Mouse (Mus musculus) heart, embryonic 16.5 days (tissue): ENCODE measurements around the gene Gm5244. TPM values are rescaled to one million over a fixed set of nuclear protein-coding genes. Genes with fewer than 3 reads are reported as not detected.

Experiments used
- ATAC-seq: fragments of 200-750 bp; cut with Nextera tagmentation; replicated peaks from 2 replicates; pipeline ENCODE4 v1.8.0; 2017; ENCODE audit warnings: moderate number of reproducible peaks; ENCODE audit not compliant: insufficient read depth, low FRiP score; ENCODE audit errors: extremely low read depth
- H3K27ac ChIP-seq: fragments of 300-500 bp; sonication (generic); 2 replicates; pipeline ENCODE4 v1.5.1; 2014; ENCODE audit warnings: mild to moderate bottlenecking, low read length, control low read depth, moderate library complexity
- H3K27me3 ChIP-seq: fragments of 300-500 bp; sonication (generic); 2 replicates; pipeline ENCODE4 v1.6.1; 2014; ENCODE audit warnings: low read length, mixed read lengths; ENCODE audit not compliant: control insufficient read depth, insufficient read depth
- H3K36me3 ChIP-seq: fragments of 300-500 bp; sonication (generic); 2 replicates; pipeline ENCODE4 v1.6.1; 2014; ENCODE audit not compliant: control insufficient read depth, insufficient read depth
- H3K4me1 ChIP-seq: fragments of 300-500 bp; sonication (generic); 2 replicates; pipeline ENCODE4 v1.6.1; 2014; ENCODE audit warnings: low read length, mixed read lengths; ENCODE audit not compliant: control insufficient read depth, insufficient read depth
- H3K4me2 ChIP-seq: fragments of 300-500 bp; sonication (generic); 2 replicates; pipeline ENCODE4 v1.6.1; 2014; ENCODE audit warnings: low read depth, mild to moderate bottlenecking, control low read depth, low read length
- H3K4me3 ChIP-seq: fragments of 300-500 bp; sonication (generic); 2 replicates; pipeline ENCODE4 v1.5.1; 2014; ENCODE audit warnings: mild to moderate bottlenecking, control low read depth, low read length
- H3K9ac ChIP-seq: fragments of 300-500 bp; sonication (generic); 2 replicates; pipeline ENCODE4 v1.6.1; 2014; ENCODE audit warnings: low read length, control low read depth
- H3K9me3 ChIP-seq: fragments of 300-500 bp; sonication (generic); replicated peaks from 2 replicates; pipeline ENCODE4 v1.6.1; 2016; ENCODE audit warnings: low read length; ENCODE audit not compliant: control insufficient read depth
- WGBS: fragments of 180-500 bp; shearing (Covaris S2); extraction: QIAGEN DNeasy Blood & Tissue Kit; methylation state at CpG from one replicate; pipeline ENCODE4 v1.1.7; 2014; 5-methylcytosine and 5-hydroxymethylcytosine counted together
- polyA plus RNA-seq: library from polyadenylated mRNA; unstranded; fragments of >200 nt; fragmentation: Nextera tagmentation; extraction: Ambion mirVana; gene quantifications from 2 replicates; pipeline ENCODE4 v1.2.1, GENCODE M21; 2015

Gm5244 gene
- not detected in 2 replicates for polyA plus RNA-seq

DNA sequence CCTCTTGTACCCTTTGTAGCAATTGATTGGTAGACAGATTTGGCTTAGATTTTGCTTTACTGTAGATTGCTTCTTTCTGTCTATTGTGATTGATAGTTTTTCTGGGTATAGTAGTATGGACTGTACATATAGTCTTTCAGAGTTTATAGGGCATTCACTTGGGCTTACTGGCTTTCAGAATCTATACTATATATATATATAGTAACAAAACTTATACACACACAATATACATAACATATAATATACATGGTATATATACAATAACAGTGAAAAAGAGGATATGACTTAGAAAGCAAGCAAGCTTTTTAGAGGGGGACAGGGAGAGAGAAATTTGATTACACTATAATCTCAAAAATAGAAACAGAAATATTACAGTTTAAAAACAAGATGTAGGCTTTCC is at the start of gene Gm5244:
Gene Gm5244, plus strand, starts transcription at position 301 of the 400 bp plus-strand sequence.
- no peaks in the 10 kb centered on the region for H3K4me1 ChIP-seq

DNA sequence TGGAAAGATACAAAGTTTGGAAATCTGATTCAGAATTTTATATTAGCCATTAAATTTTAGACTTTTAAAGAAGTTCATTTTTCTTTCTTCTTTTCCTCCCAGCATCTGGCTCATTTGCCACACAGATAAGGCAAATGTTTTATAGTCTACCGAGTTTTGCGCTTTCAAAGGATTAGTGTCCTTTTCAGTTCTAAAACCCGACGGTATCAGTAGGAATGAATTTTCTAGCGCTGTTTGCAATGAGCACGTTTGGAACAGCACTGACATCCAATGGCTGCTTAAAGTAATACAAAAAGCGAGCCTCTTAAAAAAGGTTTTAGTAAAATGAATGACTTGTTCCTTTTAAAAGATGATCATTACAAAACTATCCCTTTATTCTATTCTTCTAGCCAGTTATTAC is 49.4 kb upstream of the Gm5244 start:
- Histone ChIP-seq H3K36me3 (no peaks in the 10 kb centered on the region), H3K9me3 (no peaks in the 10 kb centered on the region), H3K27me3 (no peaks in the 10 kb centered on the region), H3K27ac (peak overlapping the region; percentile 100), H3K9ac (peak overlapping the region; percentile 87), H3K4me2 (peak overlapping the region; percentile 94), H3K4me3 (peak overlapping the region; percentile 98), H3K4me1 (peaks cover 5% of the 10 kb centered on the region)
- WGBS = 2% methylated on average over 7 of the region's 7 CpGs
- no peak for ATAC-seq

More for the DNA sequence above, at the start of gene Gm5244:
- no peak within 1 kb of the TSS for H3K27ac ChIP-seq
- no peaks in the 10 kb centered on the region for H3K9me3 ChIP-seq
- no peak within 1 kb of the TSS for H3K4me2 ChIP-seq
- H3K4me3 ChIP-seq = no peak within 1 kb of the TSS
- no peaks in the 10 kb centered on the region for H3K27me3 ChIP-seq
- H3K36me3 ChIP-seq = no peaks in the 10 kb centered on the region
- H3K9ac ChIP-seq = no peak within 1 kb of the TSS
- no peak for ATAC-seq

DNA sequence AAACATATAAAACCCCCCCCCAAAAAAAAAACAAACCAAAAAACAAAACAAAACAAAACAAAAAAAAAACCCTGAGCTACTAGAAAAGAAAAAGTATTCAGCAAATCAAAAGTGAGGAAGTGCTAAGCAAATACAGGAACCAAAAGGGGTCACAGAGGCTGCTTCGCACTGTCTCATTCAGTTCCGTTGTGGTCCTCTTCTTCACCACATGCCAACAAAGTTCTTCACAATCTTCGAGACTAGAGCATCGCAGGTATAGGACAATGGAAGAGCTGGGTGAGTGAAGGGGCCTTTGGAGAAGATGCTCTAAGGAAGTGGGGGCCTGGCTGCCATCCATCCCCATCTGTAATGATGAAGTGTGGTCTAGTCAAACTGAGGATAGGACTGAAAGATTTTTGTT is 48.1 kb upstream of the Gm5244 start:
- H3K27ac ChIP-seq = no peak overlapping the region
- H3K4me2 ChIP-seq = peak overlapping the region; percentile 3; the same call in 1 of the 2 replicates
- H3K4me3 ChIP-seq = no peak overlapping the region
- no peaks in the 10 kb centered on the region for H3K27me3 ChIP-seq
- no peak for ATAC-seq
- no peak overlapping the region for H3K9ac ChIP-seq
- no peaks in the 10 kb centered on the region for H3K9me3 ChIP-seq
- H3K4me1 ChIP-seq = no peaks in the 10 kb centered on the region
- no peaks in the 10 kb centered on the region for H3K36me3 ChIP-seq
- WGBS = 65% methylated on average over 4 of the region's 4 CpGs

DNA sequence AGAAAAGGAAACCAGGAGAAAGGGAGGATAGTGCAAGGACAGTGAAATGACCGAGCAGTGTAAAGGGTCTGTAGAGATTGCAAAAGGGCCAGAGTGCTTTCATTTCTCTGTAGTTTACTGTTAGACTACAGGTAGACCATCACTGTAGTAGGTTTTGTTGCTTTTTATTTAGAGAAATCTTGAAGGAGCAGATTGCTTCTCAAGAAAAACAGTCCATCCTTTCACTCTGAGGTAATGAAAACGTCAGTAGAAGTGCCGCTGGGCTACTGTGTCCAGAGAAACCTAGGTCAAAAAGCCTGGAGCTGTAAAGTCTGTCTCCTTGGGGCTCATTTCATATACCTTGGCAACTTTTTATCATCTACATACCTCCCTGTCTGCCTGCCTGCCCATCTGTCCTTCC is 47.4 kb upstream of the Gm5244 start:
- Histone ChIP-seq H3K36me3 (no peaks in the 10 kb centered on the region), H3K4me1 (no peaks in the 10 kb centered on the region), H3K27me3 (no peaks in the 10 kb centered on the region), H3K27ac (no peak overlapping the region), H3K9me3 (no peaks in the 10 kb centered on the region), H3K4me3 (no peak overlapping the region), H3K9ac (no peak overlapping the region), H3K4me2 (peak overlapping the region; percentile 3; the same call in 1 of the 2 replicates)
- ATAC-seq = no peak
- 79% methylated on average over 3 of the region's 3 CpGs for WGBS

DNA sequence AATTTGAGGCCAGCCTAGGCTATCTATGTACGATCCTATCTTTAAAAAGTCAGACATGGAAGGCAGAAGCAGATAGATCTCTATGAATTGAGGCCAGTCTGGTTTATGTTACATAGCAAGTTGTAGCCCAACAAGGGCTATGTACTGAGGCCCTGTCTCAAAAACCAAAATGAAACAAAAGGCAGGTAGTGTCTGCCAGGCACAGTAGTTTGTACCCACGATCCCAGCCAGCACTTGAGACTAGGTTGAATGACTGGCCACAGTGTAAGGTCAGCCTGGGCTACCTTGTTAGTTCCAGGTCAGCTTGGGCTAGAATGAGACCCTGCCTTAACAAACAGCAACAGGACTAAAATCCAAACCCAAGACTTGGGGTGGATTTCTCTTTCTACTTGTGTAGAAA is 45.9 kb upstream of the Gm5244 start:
- H3K4me3 ChIP-seq = no peak overlapping the region
- no peak for ATAC-seq
- WGBS = 50% methylated on average over 2 of the region's 2 CpGs
- no peaks in the 10 kb centered on the region for H3K36me3 ChIP-seq
- no peaks in the 10 kb centered on the region for H3K4me1 ChIP-seq
- H3K27ac ChIP-seq = no peak overlapping the region
- no peak overlapping the region for H3K9ac ChIP-seq
- no peaks in the 10 kb centered on the region for H3K27me3 ChIP-seq
- H3K4me2 ChIP-seq = no peak overlapping the region
- no peaks in the 10 kb centered on the region for H3K9me3 ChIP-seq

DNA sequence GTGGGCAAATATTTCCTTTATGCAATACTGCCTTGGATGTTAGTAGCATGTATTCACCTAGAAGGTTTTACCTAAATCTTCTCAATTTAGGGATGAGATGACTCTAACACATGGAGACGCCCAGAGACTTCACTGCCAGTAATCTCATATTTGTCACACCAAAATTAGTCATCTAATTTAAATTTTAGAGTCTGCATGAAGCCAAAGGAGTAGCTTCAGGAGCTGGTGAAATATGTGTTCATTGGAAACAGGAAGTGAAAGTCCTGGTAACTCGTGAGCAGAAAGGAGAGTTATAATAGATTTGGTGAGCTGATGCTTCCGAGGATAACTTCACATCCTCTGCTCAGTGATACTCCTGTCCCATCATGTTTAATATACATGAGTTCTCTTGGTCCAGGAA is 45.4 kb upstream of the Gm5244 start:
- ATAC-seq = no peak

DNA sequence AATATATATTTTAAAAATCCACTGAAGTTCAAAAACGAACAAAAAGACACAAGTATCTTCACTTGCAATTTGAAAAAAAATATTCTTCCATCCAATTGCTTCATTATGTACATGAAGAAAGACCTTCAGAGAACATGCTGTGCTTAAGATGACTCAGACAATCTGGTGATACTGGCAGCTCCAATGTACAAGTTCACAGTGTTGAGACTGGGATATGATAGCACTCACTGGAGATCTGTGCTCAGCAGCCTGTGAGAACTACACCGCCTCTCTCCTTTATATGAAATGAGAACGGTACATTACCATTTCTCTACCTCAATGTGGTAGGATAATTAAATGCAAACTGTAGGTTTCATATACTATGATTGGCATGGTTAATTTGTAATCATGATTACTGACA is 43.7 kb upstream of the Gm5244 start:
- ATAC-seq = no peak

More for the DNA sequence above, 45.4 kb upstream of the Gm5244 start:
- Histone ChIP-seq H3K27me3 (no peaks in the 10 kb centered on the region), H3K4me3 (no peak overlapping the region), H3K27ac (no peak overlapping the region), H3K9ac (no peak overlapping the region), H3K9me3 (no peaks in the 10 kb centered on the region), H3K36me3 (no peaks in the 10 kb centered on the region), H3K4me1 (no peaks in the 10 kb centered on the region), H3K4me2 (no peak overlapping the region)
- 64% methylated on average over 3 of the region's 3 CpGs for WGBS

DNA sequence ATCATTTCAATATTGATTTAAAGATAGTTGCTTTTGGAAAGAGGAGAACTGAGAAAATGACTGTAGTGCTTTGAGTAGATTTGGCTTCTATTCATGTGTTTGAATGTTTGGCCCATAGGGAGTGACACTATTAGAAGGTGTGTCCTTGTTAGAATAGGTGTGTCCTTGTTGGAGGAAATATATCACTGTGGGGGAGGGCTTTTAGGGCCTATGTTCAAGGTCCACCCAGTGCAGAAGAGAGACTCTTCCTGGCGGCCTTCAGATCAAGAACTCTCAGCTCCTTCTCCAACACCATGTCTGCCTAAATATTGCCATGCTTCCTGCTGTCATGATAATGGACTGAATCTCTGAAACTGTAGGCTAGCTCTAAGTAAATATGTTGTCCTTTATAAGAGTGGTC is 42.2 kb upstream of the Gm5244 start:
- no peaks in the 10 kb centered on the region for H3K36me3 ChIP-seq
- H3K9me3 ChIP-seq = no peaks in the 10 kb centered on the region
- H3K4me1 ChIP-seq = no peaks in the 10 kb centered on the region
- no peak overlapping the region for H3K4me3 ChIP-seq
- no peak overlapping the region for H3K27ac ChIP-seq
- WGBS = 62% methylated on average over 1 of the region's 1 CpGs
- no peak for ATAC-seq
- no peak overlapping the region for H3K9ac ChIP-seq
- H3K4me2 ChIP-seq = no peak overlapping the region
- H3K27me3 ChIP-seq = no peaks in the 10 kb centered on the region

More for the DNA sequence above, 43.7 kb upstream of the Gm5244 start:
- no peaks in the 10 kb centered on the region for H3K27me3 ChIP-seq
- H3K27ac ChIP-seq = no peak overlapping the region
- no peak overlapping the region for H3K4me2 ChIP-seq
- no peak overlapping the region for H3K9ac ChIP-seq
- H3K9me3 ChIP-seq = no peaks in the 10 kb centered on the region
- no peaks in the 10 kb centered on the region for H3K4me1 ChIP-seq
- 72% methylated on average over 3 of the region's 3 CpGs for WGBS
- no peak overlapping the region for H3K4me3 ChIP-seq
- H3K36me3 ChIP-seq = no peaks in the 10 kb centered on the region

DNA sequence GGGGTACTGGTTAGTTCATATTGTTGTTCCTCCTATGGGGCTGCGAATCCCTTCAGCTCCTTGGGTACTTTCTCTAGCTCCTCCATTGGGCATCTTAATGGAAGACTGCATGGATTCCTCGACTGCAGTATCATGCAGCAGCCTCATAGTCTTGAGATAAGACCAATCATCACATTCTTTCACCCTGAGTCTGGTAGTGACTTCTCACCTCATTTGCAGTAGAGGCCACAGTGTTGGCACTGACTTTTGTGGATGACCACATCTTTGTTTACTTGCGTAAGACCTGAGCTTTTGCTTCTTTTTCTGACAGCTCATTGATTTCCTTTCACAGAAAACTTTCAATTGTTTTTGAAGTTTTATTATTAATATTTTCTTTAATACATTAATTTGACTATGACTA is 40.8 kb upstream of the Gm5244 start:
- H3K4me2 ChIP-seq = no peak overlapping the region
- no peak overlapping the region for H3K9ac ChIP-seq
- no peaks in the 10 kb centered on the region for H3K4me1 ChIP-seq
- H3K4me3 ChIP-seq = no peak overlapping the region
- no peak for ATAC-seq
- H3K9me3 ChIP-seq = no peaks in the 10 kb centered on the region
- no peaks in the 10 kb centered on the region for H3K36me3 ChIP-seq
- H3K27me3 ChIP-seq = no peaks in the 10 kb centered on the region
- H3K27ac ChIP-seq = no peak overlapping the region
- 63% methylated on average over 3 of the region's 3 CpGs for WGBS

DNA sequence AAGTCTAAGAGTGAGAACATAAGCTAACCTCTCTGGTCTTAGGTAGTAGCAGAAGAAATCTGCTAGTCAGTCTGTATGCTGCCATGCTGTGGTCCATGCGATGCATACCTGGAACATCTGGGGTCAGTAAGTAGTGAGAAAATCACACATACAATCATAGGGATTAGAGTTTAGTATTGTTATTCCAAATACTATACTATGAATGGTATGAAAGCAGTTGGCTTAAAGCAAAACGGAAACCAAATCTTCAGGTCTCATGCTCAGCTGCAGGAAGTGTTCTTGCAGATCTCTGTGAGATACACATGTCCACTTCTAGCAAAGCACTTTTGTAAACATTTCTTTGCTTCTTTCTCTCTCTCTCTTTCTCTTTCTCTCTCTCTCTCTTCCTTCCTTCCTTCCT is 40.3 kb upstream of the Gm5244 start:
- no peak for ATAC-seq
- no peaks in the 10 kb centered on the region for H3K4me1 ChIP-seq
- no peak overlapping the region for H3K4me3 ChIP-seq
- H3K27ac ChIP-seq = no peak overlapping the region
- no peak overlapping the region for H3K4me2 ChIP-seq
- H3K27me3 ChIP-seq = no peaks in the 10 kb centered on the region
- H3K36me3 ChIP-seq = no peaks in the 10 kb centered on the region
- no peak overlapping the region for H3K9ac ChIP-seq
- WGBS = 58% methylated on average over 2 of the region's 2 CpGs
- H3K9me3 ChIP-seq = no peaks in the 10 kb centered on the region
